Mouse (Mus musculus): Measurements from ENCODE around the gene Sesn3.
"Not testable (repeated sequence)": the region's sequence is repeated elsewhere in the genome, so short reads cannot be mapped to it uniquely, and the experiment has no call there.

The Sesn3 gene

DNA sequence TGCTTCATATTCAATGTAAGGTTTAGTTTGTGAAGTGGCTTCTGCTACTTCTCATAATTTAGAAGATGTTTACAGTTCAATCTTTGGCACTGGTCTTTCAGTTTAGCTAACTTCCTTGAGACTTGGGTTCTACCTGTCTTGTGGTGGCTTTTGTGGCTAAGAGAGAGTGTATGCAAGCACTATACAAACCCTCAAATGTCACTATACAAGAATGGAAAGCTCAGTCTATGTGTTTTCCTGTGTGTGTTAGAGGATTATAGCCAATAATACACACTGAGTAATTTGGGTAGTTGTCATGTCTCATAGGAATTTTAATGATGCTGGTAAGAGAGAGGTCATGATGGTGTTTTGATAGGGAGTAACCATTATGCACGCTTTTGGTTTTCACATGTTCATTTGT lies 5.8 kb downstream of the Sesn3 start:
- DNase-seq (ENCODE audit: low spot score in 2 of 2) = no peak

- DNase-seq (ENCODE audit: low spot score in 2 of 2) = no peak
Observed at GRCm38 (mm10) chr9:14285036-14285435, 10.2 kb downstream of the Sesn3 start.

DNA sequence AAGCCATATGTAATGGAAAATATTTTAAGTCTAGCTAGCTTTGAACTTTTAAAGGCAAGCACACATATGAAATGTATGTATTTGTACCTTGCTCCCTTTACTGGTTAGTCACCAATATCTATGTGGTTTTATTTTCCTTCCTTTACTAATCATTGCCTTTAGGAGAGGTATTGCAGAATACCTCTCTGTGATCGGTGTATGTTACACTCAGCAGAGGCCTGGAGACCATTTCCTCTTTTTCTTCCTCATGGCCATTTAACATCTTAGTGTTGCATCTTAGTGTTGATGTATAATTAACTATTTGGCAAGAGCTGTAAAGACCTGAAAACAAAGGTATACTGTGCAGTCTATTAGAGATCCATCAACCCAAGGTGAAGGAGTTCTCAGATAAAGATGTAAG lies 12.4 kb downstream of the Sesn3 start:
- no peak for DNase-seq (ENCODE audit: low spot score in 2 of 2)

- no peak for DNase-seq (ENCODE audit: low spot score in 2 of 2)
Observed at GRCm38 (mm10) chr9:14288500-14288899, 13.6 kb downstream of the Sesn3 start.

DNA sequence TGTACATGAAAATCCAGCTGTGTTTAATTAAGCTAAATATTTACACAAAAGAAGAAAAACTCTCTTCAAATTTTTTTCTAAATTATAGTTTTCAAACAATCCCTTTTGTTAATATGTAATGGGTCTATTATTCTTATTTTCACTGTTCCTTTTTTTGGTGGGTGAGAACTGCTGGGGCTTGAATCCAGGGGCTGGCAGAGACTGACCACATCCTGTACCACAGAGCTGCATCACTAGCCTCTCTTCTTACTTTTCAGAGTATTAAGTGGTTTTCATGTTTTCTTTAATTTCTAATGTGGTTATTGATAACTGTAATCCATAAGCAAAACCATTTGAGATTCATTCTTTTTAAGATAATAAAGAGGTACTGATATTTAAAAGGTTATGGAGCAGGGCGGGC lies 19.0 kb downstream of the Sesn3 start:
- DNase-seq (ENCODE audit: low spot score in 2 of 2) = no peak

GRCm38 (mm10) chr9:14295680-14296440 lies 21.0 kb downstream of the Sesn3 start:
- DNase-seq (ENCODE audit: low spot score in 2 of 2) = no peak

DNA sequence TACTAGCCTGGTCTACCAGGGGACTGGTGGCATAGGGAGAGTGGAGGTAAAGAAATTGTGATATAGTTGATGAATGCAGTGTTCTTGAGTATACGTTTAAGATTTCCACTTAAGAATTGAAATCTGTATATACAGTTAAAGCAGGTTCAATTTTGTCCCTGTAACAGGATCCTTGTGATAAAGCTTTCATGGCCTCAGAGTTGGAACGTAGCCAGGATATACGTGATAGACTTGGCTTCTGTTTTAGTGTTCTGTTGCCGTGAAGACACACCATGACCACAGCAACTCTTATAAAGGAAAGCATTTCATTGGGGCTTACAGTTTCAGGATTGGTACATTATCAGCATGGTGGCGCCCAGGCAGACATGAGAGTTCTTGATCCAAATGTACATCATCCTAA lies 22.3 kb downstream of the Sesn3 start:
- DNase-seq (ENCODE audit: low spot score in 2 of 2) = no peak

DNA sequence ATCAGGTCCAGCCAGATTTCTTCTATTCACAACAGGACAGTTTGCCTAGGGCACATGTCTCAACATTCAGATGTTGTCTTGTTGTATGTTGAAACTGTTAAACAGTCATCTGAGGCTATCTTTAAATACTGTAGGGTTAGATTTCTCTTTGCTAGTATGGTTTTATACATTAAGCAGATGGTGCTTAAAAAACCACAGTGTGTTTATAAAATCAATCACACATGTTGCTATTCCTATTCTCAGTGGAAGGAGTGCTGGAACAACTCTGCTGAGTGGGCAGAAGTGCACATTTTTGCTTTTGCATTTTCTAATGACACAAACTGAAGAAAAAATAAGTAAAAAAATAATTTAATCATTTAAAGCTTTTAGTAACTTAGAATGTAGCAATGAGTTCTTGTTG lies 25.0 kb downstream of the Sesn3 start:
- DNase-seq (ENCODE audit: low spot score in 2 of 2) = no peak

DNA sequence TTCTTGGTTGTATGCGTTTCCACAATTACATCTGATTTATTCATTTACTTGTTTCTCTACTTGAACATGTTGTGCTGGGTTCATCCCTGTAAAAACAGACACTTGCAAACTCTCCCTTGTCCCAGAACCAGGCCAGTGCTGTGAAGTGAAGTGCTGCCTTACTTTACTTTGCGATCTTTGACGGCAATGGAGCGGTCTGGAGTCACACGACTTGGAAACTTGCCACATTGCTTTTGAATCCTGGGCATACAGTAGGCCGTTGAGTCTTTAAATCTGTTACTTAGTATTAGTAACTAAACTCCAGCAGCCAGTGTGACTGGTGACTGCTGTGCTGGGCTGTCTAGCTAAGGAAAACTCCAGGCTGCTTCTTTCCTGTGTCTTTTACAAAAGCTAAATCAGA lies 25.9 kb downstream of the Sesn3 start:
- DNase-seq (ENCODE audit: low spot score in 2 of 2) = no peak

- peak in 1 of 2 experiments; percentile 36 for DNase-seq (ENCODE audit: low spot score in 2 of 2)
Observed at GRCm38 (mm10) chr9:14304262-14304968, 29.5 kb downstream of the Sesn3 start.

- DNase-seq (ENCODE audit: low spot score in 2 of 2) = no peak
Observed at GRCm38 (mm10) chr9:14307341-14307740, 32.5 kb downstream of the Sesn3 start.

DNA sequence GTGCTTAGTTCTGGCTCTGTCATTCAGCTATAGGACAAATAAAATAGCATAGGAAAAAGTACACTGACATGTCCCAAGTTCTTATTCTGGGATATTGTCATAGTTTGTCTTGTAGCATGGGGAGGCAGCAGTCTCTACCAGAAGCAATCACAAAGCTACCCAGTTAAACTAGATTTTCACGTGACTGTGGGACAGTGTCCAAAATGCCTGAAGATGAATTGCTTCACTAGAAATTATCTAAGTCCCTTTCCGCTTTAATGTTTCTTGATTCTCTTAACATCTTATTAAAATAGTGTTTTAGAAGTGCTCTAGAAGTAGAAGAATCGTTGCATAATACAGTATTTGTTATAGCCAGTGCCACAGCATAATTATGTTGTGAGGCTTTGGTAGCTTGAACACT lies 39.1 kb downstream of the Sesn3 start:
- no peak for DNase-seq (ENCODE audit: low spot score in 2 of 2)

GRCm38 (mm10) chr9:14314477-14314876 lies 39.6 kb downstream of the Sesn3 start:
- no peak for DNase-seq (ENCODE audit: low spot score in 2 of 2)

GRCm38 (mm10) chr9:14316618-14317017 lies 41.8 kb downstream of the Sesn3 start:
- no peak for DNase-seq (ENCODE audit: low spot score in 2 of 2)

DNA sequence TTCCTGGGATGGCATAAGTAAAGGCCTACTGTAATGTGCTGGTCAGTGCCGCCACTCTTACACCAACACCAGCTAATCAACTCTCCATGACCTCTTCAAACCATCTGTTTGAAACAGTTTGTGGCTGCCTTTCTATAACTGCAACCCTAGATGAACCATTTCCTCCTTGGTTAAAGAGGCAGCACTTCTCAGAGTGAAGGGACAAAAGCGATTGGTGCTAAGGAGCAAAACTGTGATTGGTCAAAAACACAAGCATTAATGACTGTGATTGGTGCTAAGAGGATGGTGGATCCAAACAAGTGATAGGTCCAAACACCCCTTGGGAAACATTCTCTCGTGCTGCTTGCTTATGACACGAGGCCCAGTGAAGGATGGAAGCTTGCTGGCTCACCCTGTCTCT lies 61.0 kb downstream of the Sesn3 start:
- DNase-seq (ENCODE audit: low spot score in 2 of 2) = no peak

- DNase-seq (ENCODE audit: low spot score in 2 of 2) = no peak
Observed at GRCm38 (mm10) chr9:14336901-14337300, 62.0 kb downstream of the Sesn3 start.

DNA sequence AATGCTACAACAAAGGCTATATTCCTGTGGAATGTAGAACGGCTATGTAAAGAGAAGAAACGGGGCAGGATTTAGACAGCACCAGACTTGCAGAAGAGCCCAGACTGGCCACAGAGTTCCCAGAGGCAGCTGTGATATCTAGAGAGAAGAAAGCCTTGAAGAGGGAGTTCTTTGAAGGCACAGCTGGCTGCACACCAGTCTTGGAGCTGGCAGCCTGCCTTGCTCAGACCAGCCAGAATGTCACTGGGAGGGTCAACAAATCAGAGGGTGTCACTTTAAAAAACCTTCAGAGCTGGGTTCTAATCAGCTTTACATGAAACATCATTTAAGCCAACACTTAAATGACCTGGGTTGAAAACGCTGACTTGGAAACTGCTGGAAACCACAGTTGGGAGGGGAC lies 63.8 kb downstream of the Sesn3 start:
- DNase-seq (ENCODE audit: low spot score in 2 of 2) = no peak

DNA sequence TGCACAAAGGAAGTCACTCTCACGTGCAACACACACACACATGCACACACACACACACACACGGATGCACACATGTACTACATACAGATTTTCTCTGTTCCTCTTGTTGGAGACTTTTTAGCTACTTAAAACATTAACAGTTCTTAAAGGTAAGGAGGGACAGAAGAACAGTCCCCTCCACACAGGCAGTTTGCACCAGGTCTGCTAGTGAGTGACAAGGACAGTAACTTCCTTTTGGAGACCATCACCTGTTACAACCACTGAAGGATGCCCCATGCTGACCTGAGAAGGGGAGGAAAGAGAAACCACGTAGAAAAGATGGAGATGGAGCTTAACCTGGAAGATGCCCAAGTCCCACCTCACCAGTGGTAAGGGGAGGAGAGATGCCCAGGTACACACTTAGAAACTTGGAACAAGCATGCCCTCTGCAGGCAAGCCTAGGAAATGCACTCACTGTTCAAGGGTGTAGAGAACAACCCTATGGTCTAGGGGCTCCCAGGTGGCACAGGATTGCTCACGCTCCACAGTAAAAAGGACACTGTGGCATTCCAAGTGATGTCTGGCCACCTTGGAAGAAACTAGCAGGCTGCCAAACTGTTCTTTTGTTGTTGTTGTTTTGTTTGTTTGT lies 67.3 kb downstream of the Sesn3 start:
- peak; percentile 70 to 85 for DNase-seq (ENCODE audit: low spot score in 2 of 2)

GRCm38 (mm10) chr9:14345866-14346265 lies 71.0 kb downstream of the Sesn3 start:
- not testable (repeated sequence) for DNase-seq (ENCODE audit: low spot score in 2 of 2)

- no peak for DNase-seq (ENCODE audit: low spot score in 2 of 2)
Observed at GRCm38 (mm10) chr9:14348416-14348815, 73.5 kb downstream of the Sesn3 start.

DNA sequence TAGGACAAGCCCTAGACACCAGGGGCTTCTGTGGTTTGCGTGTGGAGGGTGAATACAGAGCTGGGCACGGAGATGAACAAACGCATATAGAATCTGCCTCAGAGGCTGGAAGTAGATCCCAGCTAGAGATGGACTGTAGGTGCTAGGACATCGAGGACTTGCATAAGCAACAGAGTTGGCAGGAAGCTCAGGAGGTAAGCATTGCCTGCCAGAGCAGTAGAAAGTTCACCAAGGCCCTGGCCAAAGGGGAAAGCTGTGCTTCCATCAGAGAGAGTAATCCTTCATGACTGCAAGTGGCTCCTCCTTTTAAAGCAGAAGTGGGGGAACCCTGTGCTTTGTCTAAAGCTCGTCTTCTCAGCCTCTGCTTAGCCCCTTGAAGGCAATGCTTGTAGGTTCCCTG lies 74.5 kb downstream of the Sesn3 start:
- DNase-seq (ENCODE audit: low spot score in 2 of 2) = no peak

DNA sequence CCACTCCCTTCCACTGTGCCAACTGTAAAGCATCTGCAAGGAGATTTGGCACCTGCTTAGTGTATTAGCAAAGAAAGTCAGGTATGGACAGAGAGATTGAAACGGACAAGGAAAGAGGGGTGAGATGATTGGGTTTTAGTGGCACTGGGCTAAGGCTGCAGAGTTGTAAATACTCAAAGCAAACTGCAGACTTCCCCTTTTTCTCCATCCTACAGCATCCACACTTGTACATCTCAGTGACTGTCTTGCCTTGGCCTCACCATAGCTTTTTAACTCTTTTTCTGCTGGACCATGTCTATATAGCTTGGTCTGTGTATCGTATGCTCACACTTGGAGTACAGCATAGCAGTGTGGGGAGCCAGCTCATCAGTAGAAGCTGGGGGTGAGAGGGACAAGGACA lies 75.9 kb downstream of the Sesn3 start:
- no peak for DNase-seq (ENCODE audit: low spot score in 2 of 2)

- DNase-seq (ENCODE audit: low spot score in 2 of 2) = no peak
Observed at GRCm38 (mm10) chr9:14352337-14352736, 77.5 kb downstream of the Sesn3 start.
